Mouse (Mus musculus): ENCODE results near the gene Trim65.
"Not testable (repeated sequence)": the region's sequence is repeated elsewhere in the genome, so short reads cannot be mapped to it uniquely, and the experiment has no call there.

Gene Trim65

DNA sequence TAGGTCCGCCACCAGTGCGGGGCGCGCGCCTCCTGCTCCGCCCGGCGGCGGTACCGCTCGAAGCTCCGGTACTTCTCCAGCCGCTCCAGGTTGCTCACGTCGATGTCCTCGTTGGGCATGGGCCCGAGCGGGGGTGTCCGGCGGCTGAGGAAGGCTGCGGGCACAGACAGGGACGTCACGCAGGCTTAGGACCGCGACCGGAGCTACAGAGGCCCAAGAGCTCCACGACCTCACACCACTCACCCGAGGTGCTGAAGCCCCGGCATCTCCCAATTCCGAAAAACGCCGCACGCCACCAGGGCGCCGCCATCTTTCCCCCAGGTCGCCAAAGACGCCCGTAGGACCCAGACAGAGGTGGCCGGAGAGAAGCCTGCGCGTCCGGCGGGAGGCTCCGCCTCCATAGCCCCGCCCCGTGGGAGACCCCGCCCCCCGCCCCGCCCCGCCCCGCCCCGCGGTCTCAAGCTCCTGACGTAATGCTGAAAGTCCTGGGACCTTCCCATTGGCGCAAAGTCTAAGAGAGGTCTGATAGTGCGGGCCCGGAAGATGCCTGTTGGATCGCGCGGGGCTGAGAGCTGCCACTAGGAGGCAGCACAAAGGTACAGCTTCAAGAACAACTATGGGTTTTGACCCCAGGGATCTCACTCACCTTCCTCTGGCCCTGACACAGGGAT, 7.7 kb upstream of the Trim65 start, which contains the start of gene Mrpl38:
Gene Mrpl38, minus strand, starts transcription at position 401 of the 671 bp plus-strand sequence.
- peak; percentile 98 for DNase-seq (ENCODE audit: extremely low spot score, low spot score)

DNA sequence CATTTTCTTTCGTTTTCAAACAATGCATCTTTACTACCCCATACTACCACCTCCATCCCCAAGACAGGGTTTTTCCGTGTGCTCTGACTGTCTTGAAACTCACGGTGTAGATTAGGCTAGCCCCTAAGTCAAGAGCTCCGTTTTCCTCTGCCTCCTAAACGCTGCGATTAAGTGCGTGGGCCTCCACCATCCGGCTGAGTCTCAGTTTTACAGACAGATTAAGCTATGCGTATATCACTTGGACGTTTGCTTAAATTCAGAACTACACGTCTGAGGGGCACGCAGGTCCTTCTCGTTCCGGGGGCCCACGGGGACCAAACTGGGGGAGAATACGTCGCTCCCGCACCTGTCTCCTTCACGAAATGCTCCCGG, 7.2 kb upstream of the Trim65 start:
- no peak for DNase-seq (ENCODE audit: extremely low spot score, low spot score)

DNA sequence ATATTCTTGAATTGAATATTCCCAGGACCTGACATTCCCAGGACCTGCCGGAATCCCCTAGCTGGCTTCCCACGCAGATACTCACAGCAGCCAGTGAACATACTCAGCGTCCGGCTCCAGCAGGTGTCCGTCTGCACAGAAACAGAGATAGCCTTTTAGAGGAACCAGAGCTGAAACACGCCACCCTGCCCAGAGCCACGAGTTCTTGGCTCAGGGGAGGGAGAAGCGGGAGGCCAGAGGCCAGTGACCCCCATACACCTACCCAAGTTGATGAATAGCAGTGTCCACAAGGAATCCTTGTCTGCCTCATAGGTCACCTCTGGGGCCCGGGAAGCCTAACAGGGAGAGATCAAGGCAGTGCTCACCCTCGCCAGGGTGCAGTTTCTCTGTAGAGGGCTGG, 3.2 kb upstream of the Trim65 start:
- DNase-seq (ENCODE audit: extremely low spot score, low spot score), result no peak

DNA sequence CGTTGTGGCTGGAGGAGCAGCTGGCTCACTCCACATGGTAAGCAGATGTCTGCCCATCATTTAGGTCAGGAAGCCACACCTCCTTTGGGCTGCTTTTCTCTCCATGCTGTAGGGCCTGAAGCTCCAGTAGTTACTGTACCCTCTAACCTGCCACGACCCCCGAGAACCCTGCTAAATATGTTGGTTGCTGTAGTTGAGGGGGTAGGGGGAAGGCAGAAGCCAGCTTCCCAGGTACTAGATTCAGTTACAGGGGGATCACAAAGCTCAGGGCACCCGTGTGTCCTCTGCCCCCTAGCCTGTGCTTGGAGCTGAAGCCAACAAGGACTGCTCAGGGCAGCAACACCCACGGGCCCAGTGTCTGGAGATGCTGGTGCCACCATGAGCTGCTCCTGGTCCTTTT, 2.6 kb upstream of the Trim65 start:
- DNase-seq (ENCODE audit: extremely low spot score, low spot score), result no peak

DNA sequence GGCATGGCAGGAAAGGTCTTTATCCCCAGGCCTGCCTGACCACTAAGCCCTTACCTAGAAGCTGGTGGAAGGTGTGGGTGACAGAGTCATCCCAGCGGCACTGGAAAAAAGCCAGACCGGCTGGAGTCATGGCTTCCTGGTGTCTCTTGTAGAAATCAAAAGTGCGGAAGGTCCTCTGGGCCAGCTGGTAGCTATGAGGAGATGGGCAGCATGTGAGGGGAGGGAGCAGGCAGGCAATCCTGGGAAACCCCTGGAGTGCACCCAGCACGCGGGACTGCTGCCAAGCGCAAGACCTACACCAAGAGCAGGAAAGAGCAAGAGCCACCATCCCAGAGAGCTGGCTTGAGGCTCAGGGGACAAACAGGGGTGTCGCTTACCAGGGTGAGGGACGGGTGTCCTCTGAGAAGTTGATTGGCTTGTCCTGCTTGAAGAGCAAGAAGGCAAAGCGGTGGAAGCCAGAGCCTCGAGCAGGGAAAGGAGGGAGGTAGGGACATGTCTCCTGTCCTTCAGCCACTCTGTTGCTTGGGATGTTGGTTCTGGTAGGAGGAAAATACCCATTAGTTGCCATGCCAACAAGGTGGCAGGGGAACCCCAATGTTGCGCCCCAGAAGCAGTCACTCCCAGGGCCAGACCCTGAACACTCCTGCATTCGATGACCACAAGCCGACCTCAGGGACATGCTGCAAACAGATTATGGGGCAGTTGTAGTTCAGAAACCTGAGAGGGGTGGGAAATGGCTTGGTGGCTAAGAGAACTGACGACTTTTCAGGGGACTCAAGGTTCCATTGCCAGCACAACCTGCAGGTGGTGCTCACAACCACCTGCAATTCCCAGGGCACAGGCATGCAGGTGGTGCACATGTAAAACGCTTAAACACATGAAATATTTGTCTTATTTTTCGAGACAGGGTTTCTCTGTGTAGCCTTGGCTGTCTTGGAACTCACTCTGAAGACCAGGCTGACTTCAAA, 1.7 kb upstream of the Trim65 start:
- no peak for DNase-seq (ENCODE audit: extremely low spot score, low spot score)

DNA sequence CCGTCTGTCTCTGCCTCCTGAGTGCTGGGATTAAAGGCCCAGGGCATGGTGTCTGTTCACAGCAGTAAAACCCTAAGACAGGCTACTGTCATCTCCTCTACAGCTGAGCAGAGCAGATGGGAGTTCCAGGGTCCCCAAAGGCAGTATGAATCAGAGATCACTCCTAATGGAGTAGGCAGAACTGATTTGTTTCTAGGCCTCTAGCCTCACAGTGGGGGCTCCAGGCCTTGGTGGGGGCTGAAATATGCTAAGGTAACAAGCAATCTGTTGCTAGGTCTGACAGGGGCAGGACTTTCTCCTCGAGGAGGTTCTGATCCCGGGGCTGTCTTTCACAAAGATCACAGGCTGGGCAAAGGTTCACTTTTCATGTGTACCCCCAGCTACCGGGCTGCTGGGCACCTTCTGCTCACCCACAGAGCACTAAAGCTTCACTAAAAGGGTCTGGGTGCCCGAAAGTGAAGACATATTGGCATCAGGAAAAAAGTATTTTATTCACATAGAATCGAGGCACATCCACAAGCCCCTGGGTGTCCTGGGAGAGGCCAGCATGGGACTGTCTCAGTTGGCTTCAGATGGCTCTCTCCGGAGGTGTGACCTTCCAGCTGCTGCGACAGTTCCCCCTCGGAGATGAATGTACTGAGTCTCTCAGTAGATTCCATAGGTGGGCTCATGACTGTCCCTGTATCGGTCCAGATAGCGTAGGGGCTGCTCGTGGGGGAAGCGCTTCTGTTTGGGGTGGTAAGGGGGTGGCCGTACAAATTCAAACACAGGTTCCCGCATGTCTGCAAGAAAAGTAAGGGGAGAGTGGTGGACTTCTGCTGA, 632 bp upstream of the Trim65 start:
- DNase-seq (ENCODE audit: extremely low spot score, low spot score), result no peak

DNA sequence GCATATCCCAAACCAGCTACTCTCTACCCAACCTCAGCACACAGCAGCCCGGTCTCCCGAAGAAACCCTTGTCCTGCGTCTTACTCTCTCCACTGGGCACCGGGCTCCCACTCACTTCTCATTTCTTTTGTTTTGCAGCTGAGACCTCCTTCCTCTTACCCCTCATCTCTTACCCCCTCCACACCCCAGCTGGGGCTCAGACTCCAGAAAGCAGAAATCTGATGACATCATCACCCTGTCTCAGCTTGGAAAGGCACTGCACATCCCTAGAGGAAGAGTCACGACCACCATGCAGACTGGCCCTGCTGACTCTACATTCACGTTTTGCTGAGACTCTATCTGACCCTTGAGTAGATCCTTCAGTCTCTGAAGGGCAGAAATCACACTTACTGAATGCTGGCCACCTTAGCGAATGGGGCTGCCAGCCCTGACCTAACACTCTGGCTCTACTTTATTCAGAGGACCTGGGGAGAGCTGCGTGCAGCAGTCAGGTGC, 888 bp downstream of the Trim65 start:
- no peak for DNase-seq (ENCODE audit: extremely low spot score, low spot score)

DNA sequence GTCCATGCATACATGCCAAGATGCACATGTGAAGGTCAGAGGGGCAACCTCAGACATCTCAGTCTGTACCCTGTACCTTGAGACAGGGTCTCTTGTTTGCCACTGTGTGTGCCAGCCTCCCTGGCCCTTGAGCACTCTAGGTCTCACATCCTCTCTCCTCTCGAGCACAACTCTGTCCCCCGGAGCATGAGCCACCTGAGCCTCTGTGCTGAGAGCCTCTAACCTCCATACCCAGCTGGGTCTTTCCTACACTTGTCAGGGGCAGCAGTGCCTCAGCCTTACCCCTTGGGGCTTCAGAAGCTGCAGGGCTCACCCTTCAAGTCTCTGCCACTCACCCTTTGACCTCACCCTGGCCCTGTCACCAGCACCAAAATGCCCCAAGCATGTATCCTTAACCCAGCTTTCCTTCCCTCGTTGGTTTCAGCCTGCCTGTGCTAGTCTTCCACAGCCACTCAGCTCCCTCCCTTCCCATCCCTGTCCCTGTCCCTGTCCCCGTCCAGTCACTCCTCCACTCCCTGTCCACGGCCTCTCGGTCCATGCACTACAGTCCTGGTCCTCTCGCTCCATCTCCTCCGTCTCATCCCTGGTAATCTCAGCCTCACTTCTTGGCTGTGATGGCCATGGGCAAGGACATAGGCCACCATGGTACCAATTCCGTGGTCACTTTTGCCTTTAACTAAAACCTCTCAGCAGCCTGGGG, 1.7 kb downstream of the Trim65 start:
- no peak for DNase-seq (ENCODE audit: extremely low spot score, low spot score)

DNA sequence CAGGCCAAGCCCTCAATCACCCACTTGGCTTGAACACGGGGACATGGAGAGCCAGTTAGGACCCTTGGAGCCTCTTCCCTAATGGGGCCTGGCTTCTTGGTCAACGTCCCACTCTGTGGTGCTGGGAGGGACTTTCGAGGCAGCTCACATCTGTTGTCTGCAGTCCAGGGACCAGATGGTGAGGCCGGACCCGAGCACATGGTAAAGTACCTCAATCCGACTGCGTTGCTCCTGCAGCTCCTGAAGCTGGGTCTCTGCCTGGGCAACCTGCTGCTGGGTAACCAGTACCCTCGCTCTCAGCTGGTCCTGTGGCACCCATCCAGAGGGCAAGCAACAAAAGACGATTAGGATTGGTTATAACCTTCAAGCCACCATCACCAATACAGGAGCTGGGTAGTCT, 2.9 kb downstream of the Trim65 start:
- DNase-seq (ENCODE audit: extremely low spot score, low spot score), result no peak

DNA sequence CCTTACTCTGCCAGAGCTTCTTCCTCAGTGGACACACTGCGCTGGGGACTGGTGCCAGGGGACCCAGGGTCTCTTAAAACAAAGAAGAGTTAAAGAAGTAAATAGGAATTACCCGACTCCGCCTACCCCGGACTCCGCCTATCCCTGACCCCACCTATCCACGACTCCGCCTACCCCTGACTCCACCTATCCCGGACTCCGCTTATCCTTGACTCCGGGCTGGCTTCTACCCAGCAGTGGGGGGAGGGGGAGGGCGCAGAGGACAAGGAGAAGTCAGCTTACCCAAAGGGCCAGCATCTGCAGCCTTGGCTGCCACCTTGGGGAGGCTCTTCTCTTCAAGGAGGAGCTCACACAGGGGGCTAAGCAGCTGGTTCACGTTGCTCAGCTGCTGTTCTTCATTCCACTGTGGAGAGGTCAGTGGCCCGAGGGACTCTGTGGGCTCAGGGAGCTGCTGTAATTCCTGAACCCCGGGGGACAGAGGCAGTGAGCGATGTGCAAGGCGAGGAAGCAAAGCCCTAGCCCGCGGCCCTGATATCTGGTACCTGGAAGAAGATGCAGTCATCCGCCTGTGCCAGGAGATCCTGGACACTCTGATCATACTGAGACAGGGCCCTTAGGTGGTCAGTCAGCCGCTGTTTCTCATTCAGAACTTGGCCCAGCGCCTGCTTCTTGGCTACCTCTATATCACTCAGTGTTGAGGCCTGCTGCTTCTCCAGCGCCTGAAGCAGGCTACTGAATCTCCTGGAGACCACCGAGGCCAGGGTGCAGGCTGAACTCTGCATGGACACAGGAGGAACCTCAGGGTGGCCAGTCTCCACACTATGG, 3.6 kb downstream of the Trim65 start, which contains the start of gene Trim47:
Gene Trim47, minus strand, starts transcription at position 55 of the 825 bp plus-strand sequence.
- peak; percentile 62 for DNase-seq (ENCODE audit: extremely low spot score, low spot score)

DNA sequence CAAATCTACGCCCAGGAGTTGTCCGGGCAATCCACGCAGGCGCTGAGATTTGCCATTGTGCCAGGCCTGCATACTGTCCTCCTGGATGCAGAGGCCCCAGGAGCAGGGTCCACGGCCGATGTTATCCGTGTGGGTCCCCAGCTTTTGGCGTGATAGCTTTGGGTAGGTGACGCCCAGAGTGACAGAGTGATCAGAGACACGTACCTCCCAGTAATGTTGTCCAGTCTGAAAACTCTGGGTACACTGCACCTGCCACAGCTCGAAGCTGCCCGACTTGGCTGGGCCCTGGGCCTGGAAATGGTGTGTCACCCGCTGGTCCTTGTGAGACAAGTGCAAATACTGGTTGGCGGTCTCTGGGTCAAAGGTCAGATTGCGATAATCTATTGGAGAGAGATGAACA, 4.7 kb downstream of the Trim65 start:
- DNase-seq (ENCODE audit: extremely low spot score, low spot score), result no peak

DNA sequence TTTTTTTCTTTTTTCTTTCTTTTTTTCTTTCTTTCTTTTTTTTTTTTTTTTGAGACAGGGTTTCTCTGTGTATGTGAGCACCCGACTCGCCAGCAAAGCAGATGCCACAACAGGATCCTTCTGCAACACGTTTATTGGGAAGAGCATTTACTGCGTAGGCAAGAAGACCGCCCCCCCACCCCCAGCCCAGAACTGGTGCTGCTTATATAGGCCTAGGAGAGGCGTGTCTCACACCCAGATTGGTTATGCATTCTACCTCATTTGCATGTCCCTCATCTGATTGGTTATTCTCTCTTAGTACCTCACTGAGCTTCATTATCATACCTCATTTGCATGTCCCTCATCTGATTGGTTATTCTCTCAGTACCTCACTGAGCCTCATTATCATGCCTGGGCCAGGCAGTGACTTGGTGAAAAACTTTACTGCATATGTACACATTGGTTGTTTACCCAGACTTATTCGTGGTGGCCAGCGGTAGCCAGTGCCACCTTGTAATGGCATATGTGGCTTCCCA, 9.1 kb downstream of the Trim65 start:
- not testable (repeated sequence) for DNase-seq (ENCODE audit: extremely low spot score, low spot score)

DNA sequence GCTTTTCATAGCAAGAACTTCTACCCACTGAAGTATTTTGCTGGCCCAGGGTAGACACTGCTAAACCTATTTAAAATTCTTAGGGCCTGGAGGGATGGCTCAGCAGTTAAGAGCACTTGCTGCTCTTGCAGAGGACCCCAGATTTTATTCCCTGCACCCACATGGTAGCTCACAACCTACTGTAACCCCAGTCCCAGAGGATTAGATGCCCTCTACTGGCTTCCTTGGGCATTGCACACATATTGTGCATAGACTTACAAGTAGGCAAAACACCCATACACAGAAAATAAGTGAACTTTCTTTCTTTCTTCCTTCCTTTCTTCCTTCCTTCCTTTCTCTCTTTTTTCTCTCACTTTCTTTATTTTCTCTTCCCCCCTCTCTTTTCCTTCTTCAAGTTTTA, 13.1 kb downstream of the Trim65 start:
- no peak for DNase-seq (ENCODE audit: extremely low spot score, low spot score)

DNA sequence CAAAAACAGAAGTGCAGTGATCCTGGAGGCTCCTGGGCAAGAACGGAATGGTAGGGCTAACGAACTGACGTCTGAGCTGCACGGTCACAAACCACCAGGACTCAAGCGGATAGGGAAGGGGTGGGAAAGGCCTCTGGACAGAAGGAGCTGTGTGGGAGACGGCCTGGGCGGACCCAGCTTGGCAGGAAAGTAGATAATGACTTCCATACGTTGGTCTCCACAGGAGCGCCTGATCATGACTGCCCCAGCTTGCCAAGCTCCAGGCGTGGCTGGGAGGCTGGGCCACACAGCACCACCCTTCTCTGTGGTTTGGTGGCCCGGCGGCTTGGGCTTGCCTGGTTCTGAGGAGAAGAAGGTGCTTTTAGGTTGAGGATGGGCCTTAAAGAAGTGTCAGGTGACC, 13.7 kb downstream of the Trim65 start:
- no peak for DNase-seq (ENCODE audit: extremely low spot score, low spot score)

DNA sequence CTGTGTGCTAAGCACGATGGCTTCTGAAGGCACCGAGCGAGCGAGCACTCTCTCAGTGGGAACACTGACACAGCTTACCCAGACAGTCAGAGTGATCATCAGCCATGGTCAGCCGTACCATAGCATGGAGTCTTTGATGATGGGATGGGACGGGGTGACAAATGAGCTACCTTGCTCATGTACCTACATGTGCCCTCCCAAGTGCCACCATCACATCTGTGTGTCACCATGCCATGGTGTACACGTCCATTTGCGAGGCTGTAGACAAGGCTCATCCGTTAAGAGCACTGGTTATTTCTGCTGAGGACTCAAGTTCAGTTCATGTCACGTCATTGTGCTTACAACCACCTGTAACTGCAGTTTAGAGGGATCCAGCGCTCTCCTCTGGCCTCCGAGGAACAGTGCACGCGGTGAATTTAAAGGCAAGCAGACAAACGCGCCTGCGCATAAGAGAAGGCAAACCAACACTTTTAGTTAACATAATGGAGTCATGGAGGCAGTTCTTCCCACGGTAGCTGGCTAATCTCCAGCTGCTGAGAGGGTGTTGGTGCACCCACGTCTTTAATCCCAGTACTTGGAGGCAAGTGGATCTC, 19.2 kb downstream of the Trim65 start:
- no peak for DNase-seq (ENCODE audit: extremely low spot score, low spot score)

DNA sequence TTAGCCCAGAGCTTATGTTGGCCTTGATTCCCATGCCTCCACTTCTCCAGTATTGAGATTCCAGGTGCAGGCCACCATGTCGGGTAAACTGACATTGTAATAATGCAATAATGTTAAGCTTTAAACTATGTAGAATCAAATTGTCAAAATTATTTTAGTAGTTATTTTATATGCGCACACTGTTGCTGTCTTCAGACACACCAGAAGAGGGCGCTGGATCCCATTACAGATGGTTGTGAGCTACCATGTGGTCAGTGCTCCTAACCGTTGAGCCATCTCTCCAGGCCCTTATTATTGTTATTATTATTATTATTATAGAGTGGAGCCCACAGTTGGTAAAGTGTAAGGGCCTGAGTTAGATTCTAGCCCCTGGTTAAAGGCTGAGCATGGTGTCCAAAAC, 19.9 kb downstream of the Trim65 start:
- no peak for DNase-seq (ENCODE audit: extremely low spot score, low spot score)

DNA sequence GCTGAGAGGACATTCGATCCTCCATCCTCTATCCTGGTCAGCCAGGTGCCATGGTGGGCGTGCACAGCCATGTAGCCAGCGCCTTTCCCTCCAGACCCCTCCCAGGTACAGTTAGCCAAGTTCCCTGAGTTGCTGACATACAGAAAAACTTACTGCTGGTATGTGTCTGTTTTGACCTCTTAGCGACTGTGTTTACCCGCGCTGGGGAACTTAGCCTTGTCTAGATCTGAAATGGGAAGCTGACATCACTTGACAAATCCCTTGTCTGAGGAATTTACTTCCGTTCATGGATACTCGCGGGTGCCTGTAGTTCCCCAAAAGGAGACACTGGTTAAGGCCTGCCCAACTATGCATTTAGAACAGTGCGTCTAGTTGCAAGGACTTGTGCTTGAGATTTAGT, 20.4 kb downstream of the Trim65 start:
- DNase-seq (ENCODE audit: extremely low spot score, low spot score), result no peak

DNA sequence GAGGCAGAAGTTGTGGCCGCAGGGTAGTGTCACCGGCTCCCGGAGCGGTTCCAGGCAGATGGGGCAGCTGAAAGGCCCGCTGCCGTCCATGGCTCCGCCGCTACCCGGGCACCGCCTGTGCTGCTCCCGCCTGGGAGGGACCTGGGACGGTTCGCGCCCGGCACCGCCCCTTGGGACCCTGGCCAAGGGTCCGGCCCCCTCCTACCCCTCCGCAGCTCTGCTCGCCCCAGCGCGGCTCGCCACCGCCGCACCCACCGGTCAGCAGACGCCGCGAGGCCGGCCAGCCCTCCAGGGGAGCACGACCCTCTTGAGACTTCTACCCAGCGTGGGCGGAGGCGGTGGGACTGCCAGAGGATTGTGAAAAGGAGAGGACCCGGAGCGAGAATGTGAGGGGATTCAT, 20.8 kb downstream of the Trim65 start:
- DNase-seq (ENCODE audit: extremely low spot score, low spot score), result no peak

DNA sequence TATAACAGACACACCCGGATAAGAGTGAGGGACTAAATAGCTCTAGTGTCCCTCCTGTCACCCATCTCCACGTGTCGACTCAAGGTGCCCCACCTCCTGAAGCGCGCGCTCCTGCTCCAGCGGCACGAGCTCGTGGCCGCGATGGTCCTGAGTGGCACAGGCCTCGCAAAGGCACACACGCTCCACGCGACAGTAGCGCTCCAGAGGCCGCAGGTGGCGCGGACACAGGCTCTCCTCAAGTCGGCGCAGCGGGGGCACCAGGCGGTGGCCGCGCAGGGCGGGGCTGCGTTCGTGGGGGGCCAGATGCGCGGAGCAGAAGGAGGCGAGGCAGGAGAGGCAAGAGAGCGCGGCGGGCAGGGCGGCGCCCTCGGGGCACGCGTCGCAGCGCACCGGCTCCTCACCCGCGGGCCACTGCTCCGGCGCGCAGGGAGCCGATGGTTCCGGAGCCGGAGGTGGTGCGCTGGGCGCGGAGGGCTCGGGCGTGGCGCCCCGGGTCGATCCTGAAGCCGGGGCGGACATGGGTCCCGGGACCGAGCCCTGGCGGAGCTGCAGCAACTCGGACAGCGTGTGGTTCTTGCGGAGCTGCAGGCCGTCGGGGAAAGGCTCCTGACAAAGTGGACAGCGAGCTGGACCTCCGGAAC, 21.4 kb downstream of the Trim65 start:
- DNase-seq (ENCODE audit: extremely low spot score, low spot score), result peak; percentile 48

All from neural tube, embryonic 10.5 days (tissue).